Mouse (Mus musculus): ENCODE data around the gene Mrpl38.
"Not testable (repeated sequence)": the region's sequence is repeated elsewhere in the genome, so short reads cannot be mapped to it uniquely, and the experiment has no call there.

Gene Mrpl38

DNA sequence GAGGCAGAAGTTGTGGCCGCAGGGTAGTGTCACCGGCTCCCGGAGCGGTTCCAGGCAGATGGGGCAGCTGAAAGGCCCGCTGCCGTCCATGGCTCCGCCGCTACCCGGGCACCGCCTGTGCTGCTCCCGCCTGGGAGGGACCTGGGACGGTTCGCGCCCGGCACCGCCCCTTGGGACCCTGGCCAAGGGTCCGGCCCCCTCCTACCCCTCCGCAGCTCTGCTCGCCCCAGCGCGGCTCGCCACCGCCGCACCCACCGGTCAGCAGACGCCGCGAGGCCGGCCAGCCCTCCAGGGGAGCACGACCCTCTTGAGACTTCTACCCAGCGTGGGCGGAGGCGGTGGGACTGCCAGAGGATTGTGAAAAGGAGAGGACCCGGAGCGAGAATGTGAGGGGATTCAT is 28.5 kb downstream of the Mrpl38 start:
- peak in 1 of 2 experiments; percentile 82 for DNase-seq (ENCODE audit: low spot score in 2 of 2)

DNA sequence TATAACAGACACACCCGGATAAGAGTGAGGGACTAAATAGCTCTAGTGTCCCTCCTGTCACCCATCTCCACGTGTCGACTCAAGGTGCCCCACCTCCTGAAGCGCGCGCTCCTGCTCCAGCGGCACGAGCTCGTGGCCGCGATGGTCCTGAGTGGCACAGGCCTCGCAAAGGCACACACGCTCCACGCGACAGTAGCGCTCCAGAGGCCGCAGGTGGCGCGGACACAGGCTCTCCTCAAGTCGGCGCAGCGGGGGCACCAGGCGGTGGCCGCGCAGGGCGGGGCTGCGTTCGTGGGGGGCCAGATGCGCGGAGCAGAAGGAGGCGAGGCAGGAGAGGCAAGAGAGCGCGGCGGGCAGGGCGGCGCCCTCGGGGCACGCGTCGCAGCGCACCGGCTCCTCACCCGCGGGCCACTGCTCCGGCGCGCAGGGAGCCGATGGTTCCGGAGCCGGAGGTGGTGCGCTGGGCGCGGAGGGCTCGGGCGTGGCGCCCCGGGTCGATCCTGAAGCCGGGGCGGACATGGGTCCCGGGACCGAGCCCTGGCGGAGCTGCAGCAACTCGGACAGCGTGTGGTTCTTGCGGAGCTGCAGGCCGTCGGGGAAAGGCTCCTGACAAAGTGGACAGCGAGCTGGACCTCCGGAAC is 29.1 kb downstream of the Mrpl38 start:
- no peak for DNase-seq (ENCODE audit: low spot score in 2 of 2)

DNA sequence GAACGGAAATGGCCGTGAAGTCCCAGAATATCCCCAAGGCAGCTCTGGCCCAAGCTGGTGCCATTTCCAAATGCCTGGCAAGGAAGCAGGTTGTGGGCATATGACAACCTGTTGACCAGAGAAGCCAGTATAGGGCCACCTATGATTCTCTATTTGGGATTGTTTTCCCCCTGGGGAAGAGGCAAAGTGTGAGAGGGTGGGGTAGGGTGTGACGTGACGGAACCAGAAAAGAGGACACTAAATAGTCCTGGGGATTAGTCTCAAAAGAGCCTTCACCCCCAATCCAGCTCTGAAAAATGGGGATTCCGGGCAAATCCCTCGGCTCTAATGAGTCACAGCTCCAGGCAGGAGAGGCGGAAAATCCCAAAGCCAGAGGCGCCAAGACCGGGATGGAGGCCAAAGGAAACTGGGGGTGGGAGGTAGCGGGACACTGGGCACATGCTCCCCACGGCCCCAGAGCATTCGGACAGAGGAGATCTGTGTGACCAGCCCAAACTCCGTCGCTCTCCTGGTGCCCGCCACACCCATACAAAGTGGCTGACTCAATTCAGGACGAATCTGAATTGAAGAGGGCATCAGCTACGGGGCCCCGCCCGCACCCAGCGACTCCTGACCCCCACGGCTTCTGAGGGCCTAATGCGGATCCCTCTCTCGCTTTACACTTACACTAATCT is 30.1 kb downstream of the Mrpl38 start:
- DNase-seq (ENCODE audit: low spot score in 2 of 2), result peak in 1 of 2 experiments; percentile 77

DNA sequence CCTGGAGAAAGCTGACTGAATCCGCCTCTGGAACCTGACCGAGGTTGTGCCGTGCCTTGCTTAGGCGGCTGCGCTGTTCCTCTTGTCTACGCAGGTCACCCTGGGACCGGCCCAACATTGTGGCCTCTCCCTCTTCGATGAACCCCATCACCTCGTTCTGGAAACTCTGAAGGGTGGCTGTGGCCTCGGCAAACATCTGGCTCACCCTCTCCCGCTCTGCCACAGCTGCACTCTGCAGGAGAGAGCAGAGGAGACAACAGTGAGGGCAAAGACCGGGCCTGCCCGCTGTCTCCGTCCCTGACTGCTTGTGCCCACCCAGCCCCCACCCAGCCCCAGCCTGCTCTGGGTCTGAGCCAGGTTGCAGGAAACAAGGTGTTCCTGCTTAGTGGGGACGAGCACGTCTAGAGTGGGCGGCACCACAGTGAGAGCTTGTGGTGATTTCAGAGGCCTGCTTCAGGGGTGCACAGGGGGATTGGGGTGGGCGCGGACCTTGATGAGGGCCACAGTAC is 30.8 kb downstream of the Mrpl38 start:
- no peak for DNase-seq (ENCODE audit: low spot score in 2 of 2)

DNA sequence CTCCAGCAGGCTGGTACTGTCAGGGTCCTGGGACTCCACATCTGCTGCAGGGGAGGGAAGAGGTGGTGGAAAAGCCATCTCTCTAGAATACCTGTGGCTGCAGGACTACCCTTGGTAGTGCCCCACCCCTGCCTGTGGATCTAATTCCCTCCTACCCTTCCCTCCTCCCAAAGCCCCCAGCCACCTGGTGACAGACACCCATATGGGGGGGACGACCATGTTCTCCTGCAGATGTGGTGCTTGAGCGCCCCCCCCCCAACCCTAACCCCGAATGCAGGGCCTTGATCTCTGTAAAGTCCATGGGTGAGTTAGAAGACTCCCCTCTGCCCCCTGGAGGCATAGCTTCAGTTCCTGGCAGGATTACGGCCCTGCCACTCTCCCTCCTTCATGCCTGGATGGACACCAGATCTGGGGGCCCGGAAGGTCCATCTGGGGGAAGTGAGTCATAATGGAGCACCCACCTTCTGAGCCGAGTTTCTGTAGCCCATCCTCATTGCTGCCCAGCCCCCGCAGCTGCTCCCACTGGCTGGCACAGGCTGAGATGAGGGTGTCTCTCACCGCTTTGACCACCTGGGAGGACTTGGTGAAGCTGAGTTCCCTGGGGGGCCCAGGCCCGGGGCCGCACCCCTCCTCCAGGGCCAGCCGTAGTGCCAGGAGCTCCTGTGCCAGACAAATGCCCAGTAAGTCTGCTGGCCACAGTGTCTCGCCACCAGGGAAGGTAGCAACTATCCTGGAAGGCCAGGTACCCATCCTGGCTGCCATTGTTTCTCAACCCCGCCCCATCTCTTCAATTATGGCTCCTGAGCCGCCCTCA is 31.5 kb downstream of the Mrpl38 start:
- DNase-seq (ENCODE audit: low spot score in 2 of 2), result no peak

DNA sequence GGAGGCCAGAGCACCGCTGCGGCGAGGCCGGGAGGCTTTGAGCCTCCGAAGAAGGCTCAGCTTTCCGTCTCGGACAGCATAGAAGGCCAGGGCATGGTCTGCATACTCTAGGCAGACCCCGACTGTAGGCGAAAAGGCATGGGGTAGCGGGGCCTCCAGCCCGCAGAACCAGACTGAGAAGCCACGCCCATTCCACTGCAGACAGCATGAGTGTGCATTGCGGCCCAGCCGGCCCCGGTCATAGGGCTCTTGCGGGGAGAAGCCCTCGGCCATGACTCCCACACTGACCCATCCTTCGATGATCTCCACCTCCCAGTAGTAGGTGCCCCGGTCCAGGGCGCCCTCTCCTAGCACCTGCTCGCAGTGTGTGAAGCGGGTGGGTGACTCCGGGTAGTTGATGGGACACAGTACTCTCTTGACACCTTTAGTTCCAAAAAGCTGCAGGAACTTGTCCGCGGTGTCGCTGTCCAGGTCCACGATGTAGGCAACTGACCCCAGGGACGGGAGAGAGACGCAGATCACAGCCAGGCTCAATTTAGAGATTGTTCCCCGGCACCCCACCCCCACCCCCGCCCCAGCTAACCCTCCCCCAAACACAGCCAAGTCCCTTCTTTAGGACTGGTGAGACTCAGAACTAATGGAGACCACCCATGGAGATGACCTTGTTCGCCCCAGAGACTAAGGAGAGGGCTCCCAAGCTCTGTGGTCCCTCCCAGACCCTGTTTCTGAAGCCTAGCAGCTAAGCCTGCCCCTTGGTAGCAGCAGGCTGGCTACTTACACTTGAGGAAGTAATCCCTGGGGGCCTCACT is 32.3 kb downstream of the Mrpl38 start:
- no peak for DNase-seq (ENCODE audit: low spot score in 2 of 2)

DNA sequence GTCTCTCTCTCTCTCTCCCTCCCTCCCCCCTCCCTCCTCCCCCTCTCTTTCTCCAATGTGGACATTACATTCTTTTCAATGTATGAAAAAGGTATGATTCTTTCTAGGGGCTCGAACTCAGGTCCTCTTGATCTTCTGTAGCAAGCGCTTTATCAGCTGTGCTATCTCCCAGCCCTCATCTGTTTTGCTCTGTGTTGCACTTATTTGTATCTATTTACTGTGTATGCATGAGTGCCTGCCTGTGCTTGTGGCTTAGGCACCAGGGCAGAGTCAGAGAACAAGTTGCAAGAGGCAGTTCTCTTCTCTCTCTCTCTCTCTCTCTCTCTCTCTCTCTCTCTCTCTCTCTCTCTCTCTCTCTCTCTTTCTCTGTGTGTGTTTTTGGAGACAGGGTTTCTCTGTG is 33.6 kb downstream of the Mrpl38 start:
- DNase-seq (ENCODE audit: low spot score in 2 of 2), result no peak

DNA sequence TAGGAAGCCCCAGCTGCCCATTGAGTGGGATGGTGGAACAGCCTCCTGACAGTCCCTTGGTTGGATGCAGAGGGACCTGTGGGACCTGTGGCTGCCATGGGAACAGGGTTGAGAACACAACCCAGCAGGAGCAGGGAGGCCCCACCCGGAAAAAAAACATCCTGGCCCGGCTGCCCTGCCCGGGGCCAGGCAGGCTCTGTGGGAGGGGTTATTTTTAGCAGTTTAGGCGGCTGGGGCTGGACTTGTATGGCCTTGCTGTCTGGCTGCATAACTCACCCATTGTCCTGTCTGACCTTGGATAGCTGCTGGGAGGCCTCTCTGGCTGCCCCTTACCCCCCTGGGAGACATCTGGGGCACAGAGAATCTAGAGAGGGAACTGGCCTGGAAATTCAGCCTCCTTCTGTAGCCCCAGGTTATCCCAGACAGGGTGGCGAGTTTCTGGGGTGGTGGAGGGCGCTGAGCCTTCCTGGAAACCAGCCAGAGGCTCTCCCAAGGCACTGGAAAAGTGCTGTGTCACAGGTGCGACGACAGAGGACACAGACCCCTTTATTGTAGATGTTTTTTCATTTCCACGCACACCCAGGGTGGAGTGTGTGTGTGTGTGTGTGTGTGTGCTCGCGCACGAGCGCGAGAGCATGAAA is 34.5 kb downstream of the Mrpl38 start:
- peak in 1 of 2 experiments; percentile 77 for DNase-seq (ENCODE audit: low spot score in 2 of 2)

DNA sequence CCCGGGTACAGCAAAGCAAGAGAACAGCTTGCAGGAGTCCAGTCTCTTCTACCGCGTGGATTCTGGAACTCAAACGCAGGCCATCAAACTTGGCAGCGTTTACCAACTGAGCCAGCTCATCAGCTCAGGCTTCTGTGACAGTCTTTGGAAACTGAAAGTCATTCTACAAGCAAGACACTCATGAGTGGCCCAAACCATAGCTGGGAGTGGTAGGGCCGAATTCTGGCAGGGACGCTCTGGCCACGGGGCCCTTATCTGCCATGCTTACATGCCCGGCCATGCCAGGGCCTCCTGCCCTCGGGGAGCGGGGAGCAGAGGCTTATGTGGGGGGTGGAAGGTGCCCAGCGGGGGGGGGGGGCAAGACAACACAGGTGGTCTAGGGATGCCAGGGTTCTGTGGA is 35.1 kb downstream of the Mrpl38 start:
- no peak for DNase-seq (ENCODE audit: low spot score in 2 of 2)

DNA sequence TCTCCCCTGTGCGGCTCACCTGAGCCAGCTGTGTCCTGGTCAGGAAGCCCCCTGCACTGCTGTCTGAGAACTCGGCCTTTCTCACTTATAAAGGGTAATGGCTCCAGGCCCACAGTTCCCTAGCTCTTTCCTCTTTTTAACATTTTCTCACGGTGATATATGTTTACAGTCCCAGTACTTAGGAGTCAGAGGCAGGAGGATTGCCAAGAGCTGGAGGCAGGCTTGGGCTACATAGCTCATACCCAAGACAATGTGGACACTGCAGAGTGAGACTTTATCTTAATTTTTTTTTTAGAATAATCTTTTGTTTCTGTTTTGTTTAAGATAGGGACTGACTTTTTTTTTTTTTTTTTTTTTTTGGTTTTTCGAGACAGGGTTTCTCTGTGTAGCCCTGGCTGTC is 36.2 kb downstream of the Mrpl38 start:
- DNase-seq (ENCODE audit: low spot score in 2 of 2), result no peak

DNA sequence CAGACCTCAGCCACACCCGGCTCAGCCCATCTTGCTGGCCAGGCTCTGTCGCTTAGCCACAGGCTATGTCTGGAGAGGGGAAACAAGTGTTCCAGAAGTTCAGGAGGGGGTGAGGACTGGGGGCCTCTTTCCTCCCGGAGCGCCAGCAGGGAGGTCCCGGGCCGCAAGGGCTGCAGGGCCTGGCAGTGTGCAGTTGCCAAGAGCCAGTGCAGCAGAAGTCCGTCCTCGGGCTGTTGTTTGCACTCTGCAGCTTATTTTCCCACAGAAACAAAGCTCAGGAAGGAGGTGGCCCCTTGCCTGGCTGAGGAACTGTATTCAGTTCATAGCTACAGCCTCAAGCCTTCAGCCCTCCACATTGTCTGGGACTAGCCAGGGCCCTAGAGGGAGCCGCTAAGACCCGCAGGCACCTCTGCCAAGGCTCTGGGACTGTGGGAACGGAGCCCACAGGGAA is 36.7 kb downstream of the Mrpl38 start:
- DNase-seq (ENCODE audit: low spot score in 2 of 2), result peak in 1 of 2 experiments; percentile 57

DNA sequence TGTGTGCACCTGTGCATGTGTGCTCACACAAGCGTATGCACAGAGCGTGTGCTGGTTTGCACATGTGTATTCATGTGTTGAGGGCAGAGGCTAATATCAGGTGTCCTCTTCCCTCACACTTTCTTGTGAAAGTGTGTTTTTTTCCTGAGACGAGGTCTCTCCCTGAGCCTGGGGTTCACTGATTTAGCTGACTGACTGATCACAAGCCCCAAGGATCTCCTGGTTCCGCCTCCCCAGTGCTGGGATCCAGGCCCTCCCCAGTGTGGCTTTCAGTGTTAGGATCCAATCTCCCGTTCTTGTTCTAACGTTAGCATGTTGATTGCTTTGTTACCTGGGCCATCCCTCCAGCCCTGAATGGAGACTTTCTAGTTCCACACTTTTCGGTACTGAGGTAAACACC is 37.8 kb downstream of the Mrpl38 start:
- no peak for DNase-seq (ENCODE audit: low spot score in 2 of 2)

DNA sequence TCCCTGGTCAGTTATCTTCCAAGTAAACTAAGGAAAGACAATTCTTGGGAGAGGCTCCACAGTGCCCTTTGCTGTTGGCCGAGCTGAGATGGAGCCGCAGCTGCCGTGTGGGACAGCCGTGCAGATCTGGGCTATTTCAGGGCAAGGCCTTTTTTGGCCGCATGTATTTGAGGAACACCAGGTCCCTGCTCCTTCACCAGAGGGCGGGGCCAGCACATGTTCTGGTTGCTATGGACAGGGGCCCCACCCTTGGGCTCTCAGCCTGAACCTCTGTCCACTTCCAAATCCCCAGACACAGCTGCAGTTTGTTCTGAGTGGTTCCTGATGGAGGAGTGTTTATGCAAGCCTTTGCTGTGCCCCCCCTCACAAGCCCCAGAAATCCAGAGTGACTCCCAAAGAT is 38.3 kb downstream of the Mrpl38 start:
- peak in 1 of 2 experiments; percentile 84 for DNase-seq (ENCODE audit: low spot score in 2 of 2)

DNA sequence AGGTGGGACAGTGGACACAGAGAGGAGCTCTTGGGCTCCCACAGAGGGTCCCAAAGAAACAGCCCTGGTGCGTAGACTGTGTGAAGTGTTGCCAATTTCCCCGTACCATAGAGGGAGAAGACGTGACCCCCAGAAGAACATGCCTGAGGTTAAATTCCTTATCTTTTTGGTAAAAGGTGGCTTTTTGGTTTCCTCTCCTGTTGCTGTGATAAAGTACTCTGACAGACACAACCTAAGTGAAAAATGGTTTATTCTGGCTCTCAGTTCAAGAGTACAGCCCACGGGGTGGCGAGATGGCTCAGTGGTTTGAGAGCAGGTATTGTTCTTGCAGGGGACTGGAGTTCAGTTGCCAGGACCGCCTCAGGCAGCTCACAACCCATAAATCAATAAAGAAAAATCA is 39.2 kb downstream of the Mrpl38 start:
- DNase-seq (ENCODE audit: low spot score in 2 of 2), result no peak

DNA sequence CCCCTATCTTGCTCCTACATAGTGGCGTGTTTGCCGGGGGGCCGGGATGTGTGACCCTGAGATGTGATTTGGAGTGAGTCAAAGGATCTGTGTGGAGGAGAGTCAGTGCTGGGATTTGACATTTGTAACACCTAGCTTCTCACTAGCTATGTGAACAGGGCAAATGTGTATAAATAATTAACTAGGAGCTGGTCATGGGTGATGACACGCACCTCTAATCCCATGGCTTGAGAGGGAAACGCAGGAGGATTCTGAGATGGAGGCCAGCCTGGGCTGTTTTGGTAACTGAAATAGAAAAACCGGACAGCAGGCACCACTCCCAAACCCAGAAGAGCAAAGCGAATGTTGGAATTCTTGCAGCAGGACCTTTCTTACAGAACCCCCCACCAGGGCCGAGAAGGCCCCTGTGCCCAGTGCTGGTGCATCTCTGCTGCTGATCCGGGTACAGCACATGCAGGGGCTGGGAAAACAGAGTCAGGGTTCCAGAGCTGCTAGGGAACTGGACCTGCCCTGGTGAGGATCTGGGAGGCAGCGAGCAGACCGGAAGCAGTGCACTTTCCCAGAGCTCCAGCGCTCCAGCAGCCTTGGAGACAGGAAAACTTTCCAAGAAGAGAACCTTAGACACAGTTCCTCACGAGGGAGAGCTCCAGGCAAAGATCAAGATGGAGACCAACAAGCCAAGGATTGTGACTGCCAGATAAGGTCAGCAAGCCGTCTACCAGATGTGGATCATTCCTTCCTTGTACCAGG is 39.8 kb downstream of the Mrpl38 start:
- no peak for DNase-seq (ENCODE audit: low spot score in 2 of 2)

DNA sequence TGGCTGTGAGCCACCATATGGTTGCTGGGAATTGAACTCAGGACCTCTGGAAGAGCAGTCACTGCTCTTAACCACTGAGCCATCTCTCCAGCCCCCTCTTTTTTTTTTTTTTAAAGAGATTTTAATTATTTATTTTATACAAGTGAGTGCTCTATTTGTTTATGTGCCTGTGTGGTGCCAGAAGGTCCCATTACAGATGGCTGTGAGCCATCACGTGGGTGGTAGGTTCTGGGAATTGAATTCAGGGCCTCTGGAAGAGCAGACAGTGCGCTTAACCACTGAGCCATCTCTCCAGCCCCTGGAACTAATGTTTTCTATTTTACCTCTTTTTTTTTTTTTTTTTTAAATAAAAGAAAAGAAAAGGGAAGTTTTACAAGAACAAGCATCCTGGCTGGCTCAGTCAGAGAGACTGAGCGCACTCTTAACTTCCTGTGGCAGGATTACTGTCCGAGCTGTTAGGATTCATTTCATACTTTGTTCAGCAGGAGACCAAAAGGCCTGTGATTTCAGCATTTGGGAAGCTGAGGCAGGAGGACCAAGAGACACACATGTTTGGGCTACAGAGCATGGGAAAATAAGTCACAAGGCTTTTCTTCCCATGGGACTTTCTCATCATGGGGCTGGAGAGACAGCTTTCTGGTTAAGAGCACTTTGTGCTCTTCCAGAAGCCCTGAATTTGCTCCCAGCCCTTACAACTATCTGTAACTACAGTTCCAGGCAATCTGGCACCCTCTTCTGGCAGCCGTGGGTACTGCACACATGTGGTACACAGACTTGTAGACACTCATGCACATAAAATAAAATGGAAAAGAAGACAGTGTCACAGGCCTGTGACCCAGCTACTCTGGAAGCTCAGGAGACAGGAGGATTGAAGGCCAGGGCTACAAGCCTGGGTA is 42.2 kb downstream of the Mrpl38 start:
- DNase-seq (ENCODE audit: low spot score in 2 of 2), result no peak

DNA sequence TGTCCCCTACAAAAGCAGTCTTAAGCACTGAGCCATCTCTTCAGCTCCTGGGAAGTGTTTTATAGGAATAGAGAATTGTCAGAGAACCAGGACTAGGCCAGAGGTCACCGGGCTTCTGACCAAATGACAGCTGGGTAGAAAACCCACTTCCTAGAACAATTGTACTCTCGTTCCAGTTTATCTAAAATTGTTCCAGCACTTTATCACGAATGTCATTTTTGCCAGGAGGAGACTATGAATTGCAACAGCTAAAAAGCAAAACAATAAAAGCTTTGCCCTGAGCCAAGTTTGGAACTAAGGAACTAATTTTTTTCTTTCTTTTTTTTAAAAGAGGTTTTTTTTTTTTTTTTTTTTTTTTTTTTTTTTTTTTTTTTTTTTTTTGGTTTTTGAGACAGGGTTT is 43.1 kb downstream of the Mrpl38 start:
- DNase-seq (ENCODE audit: low spot score in 2 of 2), result peak in 1 of 2 experiments; percentile 61

DNA sequence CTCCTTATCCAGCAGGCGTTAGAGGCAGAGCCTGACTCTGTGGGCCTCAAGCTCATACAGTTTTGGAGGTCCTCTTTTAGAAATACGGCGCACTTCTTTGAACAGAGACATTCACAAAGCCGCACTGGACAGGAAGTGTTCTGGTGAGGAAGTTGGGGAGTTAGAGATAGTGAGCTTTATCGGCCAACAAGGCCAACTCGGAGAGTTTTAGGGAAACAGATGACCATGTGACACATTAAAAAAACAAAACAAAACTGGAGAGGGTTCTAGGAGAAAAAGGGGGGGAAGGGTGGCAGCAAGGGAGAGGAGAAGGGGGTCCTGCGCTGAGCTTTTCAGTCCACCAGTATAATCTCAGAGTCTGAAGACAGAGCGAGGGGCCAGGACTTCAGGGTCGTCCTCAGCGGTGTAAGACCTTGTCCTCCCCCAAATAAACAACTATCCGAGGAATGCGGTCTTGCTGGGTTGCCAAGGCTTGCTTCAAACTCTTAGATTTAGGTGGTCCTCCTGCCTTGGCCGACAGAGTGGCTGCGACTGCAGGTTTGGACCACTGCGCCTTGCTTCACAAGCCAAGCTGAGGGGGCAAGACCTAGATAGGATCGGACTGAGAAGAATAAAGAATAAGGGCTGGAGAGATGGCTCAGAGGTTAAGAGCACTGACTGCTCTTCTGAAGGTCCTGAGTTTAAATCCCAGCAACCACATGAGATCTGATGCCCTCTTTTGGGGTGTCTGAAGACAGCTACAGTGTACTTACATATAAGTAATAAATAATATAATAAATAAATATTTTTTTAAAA is 44.7 kb downstream of the Mrpl38 start:
- no peak for DNase-seq (ENCODE audit: low spot score in 2 of 2)

DNA sequence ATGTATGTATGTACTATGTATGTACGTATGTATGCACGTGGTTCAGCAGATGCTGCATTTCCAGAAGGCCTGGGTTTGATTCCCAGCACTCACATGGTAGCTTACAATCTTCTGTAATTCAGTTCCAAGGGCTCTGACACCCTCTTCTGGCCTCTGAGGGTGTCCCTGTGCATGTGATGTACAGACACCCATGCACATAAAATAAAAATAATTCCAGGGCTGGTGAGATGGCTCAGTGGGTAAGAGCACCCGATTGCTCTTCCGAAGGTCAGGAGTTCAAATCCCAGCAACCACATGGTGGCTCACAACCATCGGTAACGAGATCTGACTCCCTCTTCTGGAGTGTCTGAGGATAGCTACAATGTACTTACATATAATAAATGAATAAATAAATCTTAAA is 45.7 kb downstream of the Mrpl38 start:
- not testable (repeated sequence) for DNase-seq (ENCODE audit: low spot score in 2 of 2)

All from urinary bladder, adult 18-20 months (tissue).